Mouse (Mus musculus): ENCODE data around the gene Sytl3.
"Not testable (repeated sequence)": the region's sequence is repeated elsewhere in the genome, so short reads cannot be mapped to it uniquely, and the experiment has no call there.

- not testable (repeated sequence) for TF ChIP-seq CTCF (IDR thresholded peaks at IDR 0.05; ENCODE audit: borderline replicate concordance, extremely low read depth, insufficient read depth, insufficient read length); POLR2A (IDR thresholded peaks at IDR 0.05; ENCODE audit: borderline replicate concordance, extremely low read depth, insufficient read depth, insufficient read length, poor library complexity, severe bottlenecking)
Observed at GRCm38 (mm10) chr17:6713483-6713882, 54.6 kb downstream of the Sytl3 start.

Measured in brain, embryonic 14.5 days (tissue).